Mouse (Mus musculus): Measurements from ENCODE around the gene Adgrl3.

Gene Adgrl3

GRCm38 (mm10) chr5:81269689-81270088 lies 249.8 kb downstream of the Adgrl3 start:
- DNase-seq, result no peak

- DNase-seq, result no peak
These were observed 255.6 kb downstream of the Adgrl3 start for GRCm38 (mm10) chr5:81275346-81276047.

DNA sequence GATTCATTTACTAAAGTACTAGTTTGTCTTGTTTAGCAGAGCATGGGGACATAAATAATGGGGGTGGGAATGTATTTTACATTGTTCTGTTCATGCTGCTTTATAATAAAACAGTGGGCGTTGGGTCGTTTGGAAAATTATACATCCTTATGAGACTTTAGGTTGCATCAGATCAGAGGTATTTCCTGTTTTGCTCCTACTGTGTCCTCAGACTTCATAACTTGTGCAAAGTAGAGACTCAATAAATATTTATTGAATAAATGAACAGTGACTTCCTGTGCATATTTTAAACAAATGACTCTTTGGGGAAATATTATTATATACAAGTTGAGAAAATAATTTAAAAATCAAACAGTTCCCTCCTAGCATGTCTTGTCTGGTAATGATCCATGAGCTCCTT lies 259.3 kb downstream of the Adgrl3 start:
- no peak for DNase-seq

GRCm38 (mm10) chr5:81285643-81286042 lies 265.7 kb downstream of the Adgrl3 start:
- no peak for DNase-seq

DNA sequence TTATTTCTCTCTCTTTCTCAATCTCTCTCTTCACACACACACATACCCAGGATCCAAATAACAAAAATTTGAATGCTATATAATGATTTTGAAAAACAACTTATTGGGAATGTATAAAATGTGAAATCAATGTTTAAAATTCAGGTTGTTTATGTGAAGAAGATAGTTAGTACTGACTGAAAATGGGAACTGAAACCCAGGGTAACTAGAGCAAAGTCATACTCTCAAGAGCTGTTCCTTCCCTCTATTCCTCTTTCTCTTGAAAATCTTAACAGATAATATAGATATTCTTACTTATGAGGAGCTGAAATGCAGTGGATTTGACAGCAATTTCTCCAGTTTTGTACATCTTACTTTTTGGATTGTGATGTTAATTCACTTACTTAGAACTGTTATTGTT lies 281.9 kb downstream of the Adgrl3 start:
- no peak for DNase-seq

DNA sequence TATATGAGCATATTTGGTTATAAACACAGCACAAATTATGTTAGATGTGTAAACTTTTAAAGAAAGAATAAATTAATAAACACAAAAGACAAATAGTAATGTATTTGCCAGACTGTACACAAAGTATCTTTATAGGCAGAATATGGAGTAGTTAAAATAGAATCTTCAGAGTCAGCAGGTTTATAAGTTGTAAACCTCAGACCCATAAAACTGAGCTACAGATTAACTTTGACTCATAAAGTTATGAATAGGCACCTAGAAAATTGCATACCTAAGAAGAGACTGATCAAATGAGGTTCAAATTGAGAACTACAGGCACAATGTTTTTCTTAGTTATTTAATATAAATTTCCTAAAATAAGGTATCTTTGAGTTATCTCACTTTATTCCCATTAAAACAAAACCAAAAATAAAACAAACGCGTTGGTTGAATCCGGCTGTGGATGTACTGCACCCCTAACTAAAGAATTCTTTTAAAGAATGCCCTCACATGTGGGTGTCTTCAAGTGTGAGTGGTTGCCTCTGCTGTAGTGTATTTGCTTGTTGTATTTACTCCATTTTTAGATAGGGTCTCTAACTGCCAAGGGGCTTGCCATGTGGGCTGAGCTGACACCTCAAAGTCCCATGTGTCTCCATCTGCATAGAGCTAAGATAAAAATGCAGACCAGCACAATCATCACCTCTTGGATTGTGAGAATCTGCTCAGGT lies 297.6 kb downstream of the Adgrl3 start:
- DNase-seq, result no peak

DNA sequence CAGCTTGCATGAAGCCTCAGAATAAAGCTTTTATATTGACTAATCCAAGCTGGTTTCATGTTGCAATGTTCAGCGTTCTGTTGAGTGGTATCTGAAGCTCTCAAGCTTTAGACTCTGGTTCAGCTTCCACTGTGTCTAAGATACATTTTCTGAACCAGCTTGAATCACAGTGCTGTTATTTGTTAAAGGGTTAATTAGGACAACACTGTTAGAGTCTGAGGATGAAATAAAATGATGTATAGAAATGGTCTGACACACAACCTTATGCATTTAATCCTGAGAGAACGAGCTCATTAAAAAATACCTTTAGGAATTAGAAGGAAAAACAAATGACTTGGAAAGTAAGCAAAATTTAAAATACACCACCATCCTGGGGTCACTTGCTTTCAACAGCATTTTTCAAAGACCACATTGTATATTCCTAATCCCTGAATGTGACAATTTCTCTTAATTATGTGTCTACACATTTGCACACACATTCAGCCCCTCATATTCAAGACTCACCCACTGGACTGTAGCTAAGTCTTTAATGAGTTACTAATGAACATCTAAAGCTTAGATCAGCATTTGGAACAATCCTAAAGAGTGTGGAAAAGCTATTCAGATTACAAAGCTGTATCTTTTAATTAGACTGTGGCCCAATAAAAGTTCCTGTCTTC lies 301.5 kb downstream of the Adgrl3 start:
- no peak for DNase-seq

DNA sequence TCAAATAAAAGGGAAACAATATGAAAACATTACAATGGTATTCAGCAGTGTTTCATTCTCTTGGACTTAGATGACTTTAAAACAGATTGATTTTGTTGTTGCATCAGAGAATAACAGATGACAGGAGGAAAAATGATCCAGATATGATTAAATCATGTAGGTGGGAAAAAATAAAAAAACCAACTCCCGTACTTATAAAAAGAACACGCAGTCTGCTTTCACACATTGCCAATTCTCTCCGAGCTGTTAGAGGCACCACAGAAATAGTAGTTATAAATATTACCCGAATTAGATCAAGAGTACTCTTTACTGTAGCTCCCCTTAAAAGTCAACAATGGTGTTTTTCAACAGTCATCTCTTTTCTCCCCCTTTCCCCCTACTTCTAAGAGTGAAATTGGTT lies 302.1 kb downstream of the Adgrl3 start:
- no peak for DNase-seq

- no peak for DNase-seq
These were observed 307.0 kb downstream of the Adgrl3 start for GRCm38 (mm10) chr5:81326916-81327315.

- no peak for DNase-seq
These were observed 307.5 kb downstream of the Adgrl3 start for GRCm38 (mm10) chr5:81327392-81327791.

GRCm38 (mm10) chr5:81329571-81329971 lies 309.6 kb downstream of the Adgrl3 start:
- DNase-seq, result peak; percentile 15 to 18

DNA sequence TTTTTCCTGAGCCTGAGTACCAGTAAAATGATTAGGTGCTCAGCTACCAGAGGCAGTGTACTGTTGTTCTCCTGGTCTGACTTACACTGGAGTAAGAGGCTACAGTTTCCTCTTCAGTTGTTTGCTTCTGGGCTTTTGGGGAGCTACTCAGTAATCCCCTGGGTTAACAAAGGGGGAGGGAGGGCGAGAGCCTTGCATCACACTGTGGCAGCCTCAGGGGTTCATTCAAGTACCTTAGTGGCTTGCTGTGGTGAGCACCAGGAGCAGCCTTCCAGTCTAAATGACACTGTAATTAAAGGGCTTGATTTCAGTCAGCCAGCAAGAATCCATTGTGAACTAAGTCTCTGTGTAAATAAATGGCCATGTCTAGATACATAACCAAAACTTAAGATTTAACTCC lies 324.4 kb downstream of the Adgrl3 start:
- peak; percentile 4 to 10 for DNase-seq

- peak; percentile 25 to 50 for DNase-seq
These were observed 325.1 kb downstream of the Adgrl3 start for GRCm38 (mm10) chr5:81345096-81345435.

DNA sequence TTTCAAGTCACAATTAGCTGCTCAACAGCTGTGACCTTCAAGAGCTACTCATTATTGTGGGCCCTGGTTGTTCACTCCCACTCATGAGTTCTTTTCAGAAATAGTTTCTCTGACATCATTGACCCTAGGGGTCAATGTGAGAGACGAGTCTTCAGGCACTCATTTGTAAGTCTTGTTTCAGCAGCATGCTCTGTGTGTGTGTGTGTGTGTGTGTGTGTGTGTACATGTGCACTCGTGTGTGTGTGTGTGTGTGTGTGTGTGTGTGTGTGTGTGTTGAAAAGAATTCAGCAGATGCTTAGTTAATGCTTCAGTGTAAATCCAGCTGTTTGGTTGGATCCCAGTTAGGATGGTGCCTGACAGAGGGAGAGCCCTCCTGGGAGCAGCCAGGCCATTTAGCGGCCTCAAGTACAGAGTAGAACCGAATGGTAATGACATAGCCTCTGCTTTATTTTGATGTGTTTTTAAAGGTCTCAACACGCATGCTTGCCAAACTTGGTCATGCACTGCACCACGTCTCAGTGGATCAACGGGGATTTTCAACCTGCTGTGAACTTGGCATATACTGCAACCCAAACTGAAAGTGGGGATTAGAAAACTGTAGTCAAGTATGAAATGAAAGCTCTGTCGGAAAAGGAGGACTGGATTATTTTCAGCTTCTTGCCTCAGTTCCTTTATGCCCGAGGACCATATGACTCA lies 325.6 kb downstream of the Adgrl3 start:
- DNase-seq, result peak; percentile 49 to 61

- no peak for DNase-seq
These were observed 327.6 kb downstream of the Adgrl3 start for GRCm38 (mm10) chr5:81347571-81347970.

DNA sequence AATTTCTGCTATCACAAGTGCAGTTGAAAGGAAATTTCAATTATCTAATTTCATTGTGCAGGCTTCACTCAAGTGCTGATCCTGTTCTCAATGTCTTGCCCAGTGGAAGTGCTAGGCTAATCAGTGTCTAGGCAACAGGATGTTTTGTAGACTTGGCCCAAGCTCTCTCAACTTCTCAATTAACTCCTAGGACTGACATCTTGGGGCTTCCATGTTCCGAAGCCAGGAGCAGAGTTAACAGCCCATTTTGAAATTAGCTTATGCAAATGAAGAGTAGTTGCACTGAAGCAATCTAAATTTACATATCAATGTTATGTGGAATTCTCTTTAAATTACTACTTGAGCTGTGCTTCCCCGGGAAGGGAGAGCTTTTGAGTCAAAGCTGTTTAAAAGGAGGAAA lies 339.6 kb downstream of the Adgrl3 start:
- no peak for DNase-seq

GRCm38 (mm10) chr5:81364198-81364643 lies 344.3 kb downstream of the Adgrl3 start:
- DNase-seq, result no peak

- no peak for DNase-seq
These were observed 345.3 kb downstream of the Adgrl3 start for GRCm38 (mm10) chr5:81365250-81365649.

- no peak for DNase-seq
These were observed 350.4 kb downstream of the Adgrl3 start for GRCm38 (mm10) chr5:81370126-81370850.

GRCm38 (mm10) chr5:81375992-81376391 lies 356.1 kb downstream of the Adgrl3 start:
- DNase-seq, result peak; percentile 6 to 11

DNA sequence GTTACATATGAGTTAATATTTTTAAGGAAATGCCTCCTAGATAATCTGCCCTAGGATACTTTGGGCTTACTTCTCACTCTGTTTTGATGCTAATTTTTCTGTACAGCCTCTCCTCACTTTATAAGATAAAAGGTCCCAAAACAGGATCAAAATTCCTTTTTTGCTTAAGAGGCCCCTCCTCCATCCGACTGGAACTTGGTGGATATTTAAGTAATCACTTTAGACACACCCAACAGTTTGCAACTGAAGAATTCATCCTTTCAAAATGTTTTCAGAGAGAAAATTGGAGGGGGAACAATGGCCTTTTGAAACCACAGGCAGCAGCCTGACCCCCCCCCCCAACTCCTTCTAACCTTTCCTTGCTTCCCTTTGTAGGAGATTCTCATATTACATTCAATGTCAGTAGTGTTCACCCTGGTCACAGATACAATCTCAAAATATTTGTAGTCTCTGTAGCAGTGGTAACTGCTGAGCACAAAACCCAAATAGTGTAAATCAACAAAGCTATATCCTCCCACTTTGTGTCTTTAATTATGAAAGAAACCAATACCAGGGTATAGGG lies 385.7 kb downstream of the Adgrl3 start:
- no peak for DNase-seq

GRCm38 (mm10) chr5:81417326-81417725 lies 397.4 kb downstream of the Adgrl3 start:
- DNase-seq, result no peak
